Mouse (Mus musculus): ENCODE measurements around the gene Arrdc3.
"Not testable (repeated sequence)": the region's sequence is repeated elsewhere in the genome, so short reads cannot be mapped to it uniquely, and the experiment has no call there.

Arrdc3 gene

GRCm38 (mm10) chr13:80883190-80883589 is at the start of gene Arrdc3:
TSS of gene Arrdc3 (plus strand) at chr13:80883384.
- peak; percentile 95 to 97 for DNase-seq

GRCm38 (mm10) chr13:80862215-80862614 is 21.0 kb upstream of the Arrdc3 start:
- DNase-seq, result peak; percentile 77 to 79

- DNase-seq, result no peak
These were observed 19.0 kb upstream of the Arrdc3 start for GRCm38 (mm10) chr13:80864195-80864594.

GRCm38 (mm10) chr13:80875126-80875525 is 8.1 kb upstream of the Arrdc3 start:
- DNase-seq, result no peak

- DNase-seq, result no peak
These were observed 2.4 kb upstream of the Arrdc3 start for GRCm38 (mm10) chr13:80880756-80881155.

GRCm38 (mm10) chr13:80881722-80882500 is 1.3 kb upstream of the Arrdc3 start:
- DNase-seq, result peak; percentile 60 to 75

- DNase-seq, result no peak
These were observed 458 bp upstream of the Arrdc3 start for GRCm38 (mm10) chr13:80882716-80883135.

- peak; percentile 48 for DNase-seq
These were observed 629 bp downstream of the Arrdc3 start for GRCm38 (mm10) chr13:80883649-80884376.

GRCm38 (mm10) chr13:80884377-80884983 is 1.3 kb downstream of the Arrdc3 start:
- DNase-seq, result peak; percentile 83 to 87

GRCm38 (mm10) chr13:80885103-80885833 is 2.1 kb downstream of the Arrdc3 start:
- DNase-seq, result peak; percentile 97

- DNase-seq, result peak; percentile 99 to 100
These were observed 2.9 kb downstream of the Arrdc3 start for GRCm38 (mm10) chr13:80885834-80886663.

- no peak for DNase-seq
These were observed 3.6 kb downstream of the Arrdc3 start for GRCm38 (mm10) chr13:80886664-80887210.

GRCm38 (mm10) chr13:80887842-80888241 is 4.7 kb downstream of the Arrdc3 start:
- no peak for DNase-seq

- not testable (repeated sequence) for DNase-seq
These were observed 11.7 kb downstream of the Arrdc3 start for GRCm38 (mm10) chr13:80894928-80895327.

GRCm38 (mm10) chr13:80897411-80897810 is 14.2 kb downstream of the Arrdc3 start:
- DNase-seq, result no peak

GRCm38 (mm10) chr13:80898095-80898494 is 14.9 kb downstream of the Arrdc3 start:
- DNase-seq, result no peak

- DNase-seq, result no peak
These were observed 16.3 kb downstream of the Arrdc3 start for GRCm38 (mm10) chr13:80899435-80900029.

GRCm38 (mm10) chr13:80901432-80901831 is 18.2 kb downstream of the Arrdc3 start:
- no peak for DNase-seq

- no peak for DNase-seq
These were observed 19.6 kb downstream of the Arrdc3 start for GRCm38 (mm10) chr13:80902796-80903195.

- DNase-seq, result no peak
These were observed 30.2 kb downstream of the Arrdc3 start for GRCm38 (mm10) chr13:80913361-80913760.

- DNase-seq, result no peak
These were observed 37.8 kb downstream of the Arrdc3 start for GRCm38 (mm10) chr13:80920939-80921338.
